Mouse (Mus musculus): ENCODE results near the gene Gm17482. TPM values are rescaled to one million over a fixed set of nuclear protein-coding genes. Genes with fewer than 3 reads are reported as not detected.

Gm17482 gene
- polyA plus RNA-seq, 1 experiment from 2014 or later: not detected

GRCm38 (mm10) chr6:115279639-115280038 is 52.5 kb downstream of the Gm17482 start:
- Histone ChIP-seq H3K36me3 (replicated peaks) (no peaks in the 10 kb centered on the region), H3K27ac (replicated peaks) (no peak overlapping the region; the same call in 1 of the 2 replicates), H3K27me3 (replicated peaks; ENCODE audit: low read depth, poor library complexity, severe bottlenecking) (no peaks in the 10 kb centered on the region), H3K9me3 (no peaks in the 10 kb centered on the region), H3K4me1 (no peaks in the 10 kb centered on the region), H3K4me3 (no peak overlapping the region)
- WGBS: 74% methylated on average over 2 of the region's 2 CpGs
- no peak for DNase-seq (ENCODE audit: low spot score)

DNA sequence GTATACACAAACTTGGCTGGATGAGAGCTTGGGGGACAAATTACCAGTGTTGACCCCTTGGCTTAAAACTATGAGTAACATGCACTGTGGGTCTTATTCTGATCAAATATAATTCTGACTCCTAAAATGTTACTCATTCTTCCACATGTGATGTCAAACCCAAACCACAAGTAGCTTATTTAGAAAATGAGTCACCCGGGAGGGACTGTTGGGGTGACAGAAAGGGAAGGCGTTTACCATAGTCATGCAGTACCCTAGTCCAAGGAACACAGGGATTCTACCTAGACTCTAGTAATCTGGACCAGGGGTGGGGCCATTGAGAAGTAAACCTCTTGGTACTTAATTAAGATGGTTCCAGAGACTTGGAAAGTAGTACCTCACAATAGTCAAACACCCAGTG is 57.0 kb downstream of the Gm17482 start:
- Histone ChIP-seq H3K36me3 (replicated peaks) (no peaks in the 10 kb centered on the region), H3K27me3 (replicated peaks; ENCODE audit: low read depth, poor library complexity, severe bottlenecking) (no peaks in the 10 kb centered on the region), H3K27ac (replicated peaks) (no peak overlapping the region), H3K4me1 (no peaks in the 10 kb centered on the region), H3K4me3 (no peak overlapping the region), H3K9me3 (no peaks in the 10 kb centered on the region)
- no peak for DNase-seq (ENCODE audit: low spot score)
- 84% methylated on average over 2 of the region's 2 CpGs for WGBS

- Histone ChIP-seq H3K9me3 (no peaks in the 10 kb centered on the region), H3K27ac (replicated peaks) (no peak overlapping the region), H3K36me3 (replicated peaks) (no peaks in the 10 kb centered on the region), H3K4me1 (peaks cover 3% of the 10 kb centered on the region), H3K27me3 (replicated peaks; ENCODE audit: low read depth, poor library complexity, severe bottlenecking) (no peaks in the 10 kb centered on the region), H3K4me3 (no peak overlapping the region)
- no peak for DNase-seq (ENCODE audit: low spot score)
- WGBS: 83% methylated on average over 6 of the region's 6 CpGs
These were observed 59.3 kb downstream of the Gm17482 start for GRCm38 (mm10) chr6:115286441-115286840.

DNA sequence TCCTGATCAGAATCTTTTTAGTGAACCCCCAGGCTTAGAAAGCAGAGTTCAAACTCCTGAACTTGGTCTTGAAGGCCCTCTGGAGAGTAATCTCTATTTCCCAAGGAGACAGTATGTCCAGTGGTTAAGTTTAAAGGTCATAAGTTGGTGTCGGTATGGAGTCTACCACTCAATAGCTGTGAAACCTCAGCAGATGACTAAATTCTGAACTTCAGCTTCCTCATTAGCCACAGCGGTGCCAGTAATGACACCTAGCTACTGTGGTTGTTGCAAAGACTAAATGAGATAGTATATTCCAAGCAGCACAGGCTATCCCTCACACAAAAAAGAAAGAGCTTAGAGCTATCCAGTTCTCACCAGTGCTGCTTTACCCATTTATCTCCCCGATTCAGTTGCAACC is 61.1 kb downstream of the Gm17482 start:
- WGBS: 88% methylated on average over 3 of the region's 3 CpGs
- Histone ChIP-seq H3K4me1 (peaks cover 3% of the 10 kb centered on the region), H3K9me3 (no peaks in the 10 kb centered on the region), H3K36me3 (replicated peaks) (no peaks in the 10 kb centered on the region), H3K27me3 (replicated peaks; ENCODE audit: low read depth, poor library complexity, severe bottlenecking) (no peaks in the 10 kb centered on the region), H3K27ac (replicated peaks) (no peak overlapping the region), H3K4me3 (no peak overlapping the region)
- DNase-seq (ENCODE audit: low spot score): no peak

- no peak overlapping the region for H3K27ac ChIP-seq (replicated peaks)
- no peaks in the 10 kb centered on the region for H3K9me3 ChIP-seq
- H3K27me3 ChIP-seq (replicated peaks; ENCODE audit: low read depth, poor library complexity, severe bottlenecking): no peaks in the 10 kb centered on the region
- H3K4me3 ChIP-seq: no peak overlapping the region
- H3K4me1 ChIP-seq: peaks cover 3% of the 10 kb centered on the region
- no peaks in the 10 kb centered on the region for H3K36me3 ChIP-seq (replicated peaks)
- WGBS: 66% methylated on average over 5 of the region's 5 CpGs
- DNase-seq (ENCODE audit: low spot score): no peak
These were observed 63.4 kb downstream of the Gm17482 start for GRCm38 (mm10) chr6:115290561-115290960.

GRCm38 (mm10) chr6:115291068-115291467 is 63.9 kb downstream of the Gm17482 start:
- no peak for DNase-seq (ENCODE audit: low spot score)
- WGBS: 84% methylated on average over 2 of the region's 2 CpGs
- Histone ChIP-seq H3K4me3 (no peak overlapping the region), H3K36me3 (replicated peaks) (no peaks in the 10 kb centered on the region), H3K9me3 (no peaks in the 10 kb centered on the region), H3K27ac (replicated peaks) (no peak overlapping the region), H3K4me1 (peaks cover 3% of the 10 kb centered on the region), H3K27me3 (replicated peaks; ENCODE audit: low read depth, poor library complexity, severe bottlenecking) (no peaks in the 10 kb centered on the region)

DNA sequence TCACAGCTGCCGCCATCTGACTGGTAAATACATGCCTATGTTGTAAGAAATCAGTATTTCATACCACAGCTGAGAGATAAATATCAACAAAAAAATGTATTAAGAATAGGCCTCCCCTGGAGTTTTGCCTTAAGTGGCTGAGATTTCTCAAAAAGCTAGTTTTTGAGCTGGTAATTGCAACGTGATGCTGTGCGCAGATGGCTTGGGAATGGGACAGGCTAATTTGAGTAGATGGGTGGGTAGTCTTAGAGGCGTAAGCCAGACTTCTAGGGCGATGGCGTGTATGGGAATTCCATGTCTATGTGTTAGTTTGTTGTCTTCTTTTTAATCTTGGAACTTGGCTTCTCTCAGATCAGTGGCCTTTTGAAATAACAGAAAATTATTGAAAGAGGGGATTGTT is 64.7 kb downstream of the Gm17482 start:
- no peak for DNase-seq (ENCODE audit: low spot score)
- Histone ChIP-seq H3K9me3 (no peaks in the 10 kb centered on the region), H3K4me1 (peaks cover 3% of the 10 kb centered on the region), H3K4me3 (no peak overlapping the region), H3K36me3 (replicated peaks) (no peaks in the 10 kb centered on the region), H3K27me3 (replicated peaks; ENCODE audit: low read depth, poor library complexity, severe bottlenecking) (no peaks in the 10 kb centered on the region), H3K27ac (replicated peaks) (no peak overlapping the region)
- 90% methylated on average over 6 of the region's 6 CpGs for WGBS

DNA sequence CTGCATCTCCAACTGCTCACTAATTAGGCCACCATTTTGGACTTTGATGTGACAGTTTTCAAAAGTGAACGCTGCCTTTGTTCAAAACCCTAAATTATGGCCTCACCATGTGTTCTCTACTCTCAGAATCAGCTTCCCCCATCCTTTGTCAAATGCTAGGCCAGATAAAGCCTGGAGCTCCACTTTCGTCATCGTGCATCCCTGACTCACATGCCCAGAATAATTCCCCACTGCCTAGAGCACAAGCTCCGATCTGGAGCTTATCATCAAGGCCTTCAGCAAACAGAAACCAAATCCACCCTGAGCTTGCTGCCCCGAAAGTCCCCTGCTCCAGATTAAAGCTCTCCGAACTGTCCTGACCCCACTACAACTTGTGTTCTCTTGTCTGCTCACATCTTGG is 65.5 kb downstream of the Gm17482 start:
- H3K27ac ChIP-seq (replicated peaks): no peak overlapping the region
- peaks cover 3% of the 10 kb centered on the region for H3K4me1 ChIP-seq
- DNase-seq (ENCODE audit: low spot score): no peak
- H3K36me3 ChIP-seq (replicated peaks): no peaks in the 10 kb centered on the region
- H3K27me3 ChIP-seq (replicated peaks; ENCODE audit: low read depth, poor library complexity, severe bottlenecking): no peaks in the 10 kb centered on the region
- H3K9me3 ChIP-seq: no peaks in the 10 kb centered on the region
- no peak overlapping the region for H3K4me3 ChIP-seq
- WGBS: 73% methylated on average over 6 of the region's 6 CpGs

DNA sequence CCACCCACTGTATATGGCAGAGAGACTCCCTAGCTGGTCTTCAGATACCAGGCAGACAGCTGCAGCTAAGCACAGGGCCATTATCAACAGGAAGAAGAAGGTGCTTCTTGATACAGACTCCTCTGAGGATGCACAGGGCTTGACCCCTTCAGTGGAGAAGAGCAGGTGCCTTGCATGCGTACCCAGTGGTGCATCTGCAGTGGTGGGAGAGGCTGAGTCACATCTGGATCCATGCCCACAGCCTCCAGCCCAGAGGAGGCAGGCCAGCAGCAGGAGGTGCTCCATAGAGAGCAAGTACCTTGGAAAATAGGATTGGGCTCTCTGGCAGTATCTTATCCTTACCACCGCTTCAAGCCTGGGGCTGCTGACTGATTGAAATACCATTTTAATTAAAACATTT is 66.7 kb downstream of the Gm17482 start:
- H3K9me3 ChIP-seq: no peaks in the 10 kb centered on the region
- no peak overlapping the region for H3K27ac ChIP-seq (replicated peaks)
- peaks cover 3% of the 10 kb centered on the region for H3K4me1 ChIP-seq
- H3K36me3 ChIP-seq (replicated peaks): no peaks in the 10 kb centered on the region
- H3K27me3 ChIP-seq (replicated peaks; ENCODE audit: low read depth, poor library complexity, severe bottlenecking): no peaks in the 10 kb centered on the region
- H3K4me3 ChIP-seq: no peak overlapping the region
- no peak for DNase-seq (ENCODE audit: low spot score)
- WGBS: 87% methylated on average over 2 of the region's 2 CpGs

GRCm38 (mm10) chr6:115307134-115307533 is 80.0 kb downstream of the Gm17482 start:
- no peaks in the 10 kb centered on the region for H3K36me3 ChIP-seq (replicated peaks)
- H3K27me3 ChIP-seq (replicated peaks; ENCODE audit: low read depth, poor library complexity, severe bottlenecking): no peaks in the 10 kb centered on the region
- H3K9me3 ChIP-seq: no peaks in the 10 kb centered on the region
- H3K27ac ChIP-seq (replicated peaks): no peak overlapping the region
- WGBS: 79% methylated on average over 2 of the region's 2 CpGs
- DNase-seq (ENCODE audit: low spot score): no peak
- no peaks in the 10 kb centered on the region for H3K4me1 ChIP-seq
- no peak overlapping the region for H3K4me3 ChIP-seq

Other genes with a start within 250 kb of the Gm17482 start
- gene Tamm41, start 189.5 kb upstream of the Gm17482 start, polyA plus RNA-seq (2016; fragmentation: Nextera tagmentation; extraction: Ambion mirVana): 96.8 and 99.5 TPM in 2 replicates
- 1.8 and 2.5 TPM in 2 replicates for gene Syn2, start 92.4 kb upstream of the Gm17482 start, polyA plus RNA-seq (2016; fragmentation: Nextera tagmentation; extraction: Ambion mirVana)
- 0.16 and 0.35 TPM in 2 replicates for gene Timp4, start 24.9 kb downstream of the Gm17482 start, polyA plus RNA-seq (2016; fragmentation: Nextera tagmentation; extraction: Ambion mirVana)
- gene Pparg, start 133.6 kb downstream of the Gm17482 start, polyA plus RNA-seq (2016; fragmentation: Nextera tagmentation; extraction: Ambion mirVana): 0.16 and 0.30 TPM in 2 replicates